Mouse (Mus musculus) MEL (cell line): ENCODE results near the gene Grsf1. TPM values are rescaled to one million over a fixed set of nuclear protein-coding genes. Genes with fewer than 3 reads are reported as not detected.
A peak's percentile ranks its signal among the peaks of the same experiment; 100 is the strongest.

ENCODE experiments used
- DNase-seq: peaks from one replicate; pipeline ENCODE4 v3.0.0; 2011; ENCODE audit warnings: low read depth, low spot score
- H3K27ac ChIP-seq: 2 replicates; pipeline ENCODE4 v1.5.1; 2012; ENCODE audit warnings: low read depth, mild to moderate bottlenecking, control low read depth, low read length, moderate library complexity; ENCODE audit not compliant: control insufficient read depth
- H3K27me3 ChIP-seq, 2 experiments: fragments of 150-350 bp in 1 of 2; sonication (generic) in 1 of 2; 2 replicates each; pipeline ENCODE4 v1.6.1; 2012; ENCODE audit warnings: low read length in 2 of 2, mild to moderate bottlenecking in 2 of 2, improper control_type of control experiment in 1 of 2, moderate library complexity in 1 of 2; ENCODE audit not compliant: insufficient read depth in 2 of 2, control insufficient read depth in 1 of 2
- H3K36me3 ChIP-seq, 2 experiments: 2 replicates each; pipeline ENCODE4 v1.6.1; 2012 to 2014; ENCODE audit warnings: low read length in 2 of 2, improper control_type of control experiment in 1 of 2, inconsistent platforms in 1 of 2, mild to moderate bottlenecking in 1 of 2; ENCODE audit not compliant: insufficient read depth in 2 of 2, control insufficient read depth in 1 of 2
- H3K4me1 ChIP-seq, 2 experiments: fragments of 150-350 bp in 1 of 2; sonication (generic) in 1 of 2; 2 replicates each; pipeline ENCODE4 v1.6.1; 2012; ENCODE audit warnings: low read length in 2 of 2, improper control_type of control experiment in 1 of 2, mild to moderate bottlenecking in 1 of 2; ENCODE audit not compliant: insufficient read depth in 2 of 2, control insufficient read depth in 1 of 2
- H3K4me3 ChIP-seq, 2 experiments: fragments of 150-350 bp in 1 of 2; sonication (generic) in 1 of 2; 2 replicates each; pipeline ENCODE4 v1.5.1; 2012; ENCODE audit warnings: low read depth in 2 of 2, low read length in 2 of 2, mild to moderate bottlenecking in 2 of 2, moderate library complexity in 2 of 2, control low read depth in 1 of 2, improper control_type of control experiment in 1 of 2; ENCODE audit not compliant: control insufficient read depth in 1 of 2, insufficient read depth in 1 of 2
- H3K79me2 ChIP-seq: 2 replicates; pipeline ENCODE4 v1.6.1; 2012; ENCODE audit warnings: mild to moderate bottlenecking, low read length, moderate library complexity; ENCODE audit not compliant: control insufficient read depth, poor library complexity, insufficient read depth
- H3K9ac ChIP-seq: 2 replicates; pipeline ENCODE4 v1.6.1; 2012; ENCODE audit warnings: low read depth, mild to moderate bottlenecking, control low read depth, low read length, moderate library complexity; ENCODE audit not compliant: control insufficient read depth, poor library complexity, severe bottlenecking
- H3K9me3 ChIP-seq: fragments of 150-350 bp; sonication (generic); replicated peaks from 2 replicates; pipeline ENCODE4 v1.6.1; 2012; ENCODE audit warnings: mild to moderate bottlenecking, low read length, improper control_type of control experiment, moderate library complexity; ENCODE audit not compliant: insufficient read depth
- BHLHE40 ChIP-seq: IDR thresholded peaks from 2 replicates; pipeline ENCODE4 v1.6.1; 2012; ENCODE audit warnings: low read depth, mild to moderate bottlenecking, inconsistent platforms, low read length, improper control_type of control experiment, borderline replicate concordance
- CHD2 ChIP-seq: IDR thresholded peaks from 2 replicates; pipeline ENCODE4 v1.6.1; 2011; ENCODE audit warnings: low read length, improper control_type of control experiment
- CTCF ChIP-seq, 3 experiments: IDR thresholded peaks in 2 of 3; conservative IDR thresholded peaks in 1 of 3; 2 replicates each; pipeline ENCODE4 v1.5.1; 2011 to 2012; ENCODE audit warnings: low read length in 3 of 3, low read depth in 2 of 3, mild to moderate bottlenecking in 2 of 3, improper control_type of control experiment in 1 of 3, inconsistent platforms in 1 of 3, mixed read lengths in 1 of 3, moderate library complexity in 1 of 3; ENCODE audit not compliant: control insufficient read depth in 1 of 3, insufficient read depth in 1 of 3, poor library complexity in 1 of 3, severe bottlenecking in 1 of 3
- E2F4 ChIP-seq: IDR thresholded peaks from 2 replicates; pipeline ENCODE4 v1.6.1; 2011; ENCODE audit warnings: low read depth, low read length, improper control_type of control experiment, borderline replicate concordance
- ELF1 ChIP-seq: IDR thresholded peaks from 2 replicates; pipeline ENCODE4 v1.6.1; 2014; ENCODE audit warnings: low read depth, mild to moderate bottlenecking, inconsistent platforms, low read length, improper control_type of control experiment, moderate library complexity
- EP300 ChIP-seq, 2 experiments: IDR thresholded peaks; 2 replicates each; pipeline ENCODE4 v1.6.1; 2011; ENCODE audit warnings: improper control_type of control experiment in 2 of 2, low read length in 2 of 2, low read depth in 1 of 2, mild to moderate bottlenecking in 1 of 2
- ETS1 ChIP-seq: IDR thresholded peaks from 2 replicates; pipeline ENCODE4 v1.6.1; 2012; ENCODE audit warnings: low read depth, mild to moderate bottlenecking, inconsistent platforms, low read length, improper control_type of control experiment, moderate library complexity
- GABPA ChIP-seq: IDR thresholded peaks from 2 replicates; pipeline ENCODE4 v1.6.1; 2012; ENCODE audit warnings: low read depth, mild to moderate bottlenecking, inconsistent platforms, low read length, improper control_type of control experiment, moderate library complexity
- GATA1 ChIP-seq: IDR thresholded peaks from 2 replicates; pipeline ENCODE4 v1.6.1; 2011; ENCODE audit warnings: low read depth, low read length, improper control_type of control experiment
- JUND ChIP-seq: IDR thresholded peaks from 2 replicates; pipeline ENCODE4 v1.6.1; 2011; ENCODE audit warnings: low read depth, mild to moderate bottlenecking, improper control_type of control experiment, low read length
- KAT2A ChIP-seq: conservative IDR thresholded peaks from 2 replicates; pipeline ENCODE4 v1.6.1; 2012; ENCODE audit warnings: low read depth, low read length, improper control_type of control experiment, inconsistent platforms
- MAX ChIP-seq: IDR thresholded peaks from 2 replicates; pipeline ENCODE4 v1.6.1; 2011; ENCODE audit warnings: low read length, improper control_type of control experiment
- MXI1 ChIP-seq: IDR thresholded peaks from 2 replicates; pipeline ENCODE4 v1.6.1; 2011; ENCODE audit warnings: mild to moderate bottlenecking, low read depth, low read length, improper control_type of control experiment
- MYC ChIP-seq: IDR thresholded peaks from 2 replicates; pipeline ENCODE4 v1.6.1; 2011; ENCODE audit warnings: low read depth, mild to moderate bottlenecking, low read length, improper control_type of control experiment, moderate library complexity
- NELFE ChIP-seq: IDR thresholded peaks from 2 replicates; pipeline ENCODE4 v1.6.1; 2011; ENCODE audit warnings: low read depth, low read length, improper control_type of control experiment
- NRF1 ChIP-seq: IDR thresholded peaks from 2 replicates; pipeline ENCODE4 v1.6.1; 2014; ENCODE audit warnings: low read depth, mild to moderate bottlenecking, inconsistent platforms, low read length, improper control_type of control experiment, moderate library complexity; ENCODE audit not compliant: poor library complexity, insufficient read depth, severe bottlenecking
- POLR2A ChIP-seq, 2 experiments: IDR thresholded peaks; 2 replicates each; pipeline ENCODE4 v1.6.1; 2011 to 2012; ENCODE audit warnings: low read length in 2 of 2, mild to moderate bottlenecking in 2 of 2, control low read depth in 1 of 2, improper control_type of control experiment in 1 of 2, low read depth in 1 of 2, moderate library complexity in 1 of 2; ENCODE audit not compliant: control insufficient read depth in 1 of 2, insufficient read depth in 1 of 2, poor library complexity in 1 of 2
- POLR2AphosphoS2 ChIP-seq: IDR thresholded peaks from 2 replicates; pipeline ENCODE4 v1.6.1; 2011; ENCODE audit warnings: low read length, improper control_type of control experiment
- POLR2AphosphoS5 ChIP-seq: IDR thresholded peaks from 2 replicates; pipeline ENCODE4 v1.6.1; 2012; ENCODE audit warnings: low read depth, borderline replicate concordance, mild to moderate bottlenecking, inconsistent platforms, low read length, moderate library complexity, mixed read lengths
- RAD21 ChIP-seq: IDR thresholded peaks from 2 replicates; pipeline ENCODE4 v1.6.1; 2011; ENCODE audit warnings: mild to moderate bottlenecking, low read depth, low read length, improper control_type of control experiment
- SIN3A ChIP-seq: IDR thresholded peaks from 2 replicates; pipeline ENCODE4 v1.6.1; 2012; ENCODE audit warnings: low read length, improper control_type of control experiment, inconsistent platforms
- SMC3 ChIP-seq: IDR thresholded peaks from 2 replicates; pipeline ENCODE4 v1.6.1; 2011; ENCODE audit warnings: low read depth, low read length, improper control_type of control experiment
- TAL1 ChIP-seq: IDR thresholded peaks from 2 replicates; pipeline ENCODE4 v1.6.1; 2012; ENCODE audit warnings: mild to moderate bottlenecking, inconsistent platforms, low read length, moderate library complexity, mixed read lengths
- TBP ChIP-seq: IDR thresholded peaks from 2 replicates; pipeline ENCODE4 v1.8.0; 2011; ENCODE audit warnings: low read depth, low read length, improper control_type of control experiment
- UBTF ChIP-seq: IDR thresholded peaks from 2 replicates; pipeline ENCODE4 v1.6.1; 2012; ENCODE audit warnings: low read depth, mild to moderate bottlenecking, inconsistent platforms, low read length, improper control_type of control experiment, moderate library complexity, borderline replicate concordance; ENCODE audit not compliant: insufficient read depth
- USF1 ChIP-seq: IDR thresholded peaks from 2 replicates; pipeline ENCODE4 v1.6.1; 2014; ENCODE audit warnings: low read depth, mild to moderate bottlenecking, inconsistent platforms, low read length, improper control_type of control experiment, moderate library complexity
- ZC3H11A ChIP-seq: IDR thresholded peaks from 2 replicates; pipeline ENCODE4 v1.6.1; 2012; ENCODE audit warnings: low read depth, mild to moderate bottlenecking, inconsistent platforms, low read length, improper control_type of control experiment
- ZMIZ1 ChIP-seq: IDR thresholded peaks from 2 replicates; pipeline ENCODE4 v1.6.1; 2012; ENCODE audit warnings: low read depth, mild to moderate bottlenecking, inconsistent platforms, low read length, improper control_type of control experiment, moderate library complexity
- polyA plus RNA-seq, 2 experiments: library from polyadenylated mRNA; stranded (reverse) in 1 of 2; unstranded in 1 of 2; fragments of >175 nt in 1 of 2; fragments of >200 nt in 1 of 2; gene quantifications; 2 replicates each; pipeline versions ENCODE4 v1.2.1 to v1.2.4; 2012; ENCODE audit warnings: low replicate concordance in 2 of 2, low read depth in 1 of 2; ENCODE audit not compliant: insufficient read length in 2 of 2, insufficient read depth in 1 of 2, missing spikeins in 1 of 2
- total RNA-seq: library from RNA; depleted of rRNA; stranded (reverse); fragments of 300-350 nt; gene quantifications from 2 replicates; pipeline ENCODE4 v1.2.3, GENCODE M21; 2012

Gene Grsf1
- total and polyA plus RNA-seq, 3 experiments: 49.4 to 62.8 TPM; not detected in 1

DNA sequence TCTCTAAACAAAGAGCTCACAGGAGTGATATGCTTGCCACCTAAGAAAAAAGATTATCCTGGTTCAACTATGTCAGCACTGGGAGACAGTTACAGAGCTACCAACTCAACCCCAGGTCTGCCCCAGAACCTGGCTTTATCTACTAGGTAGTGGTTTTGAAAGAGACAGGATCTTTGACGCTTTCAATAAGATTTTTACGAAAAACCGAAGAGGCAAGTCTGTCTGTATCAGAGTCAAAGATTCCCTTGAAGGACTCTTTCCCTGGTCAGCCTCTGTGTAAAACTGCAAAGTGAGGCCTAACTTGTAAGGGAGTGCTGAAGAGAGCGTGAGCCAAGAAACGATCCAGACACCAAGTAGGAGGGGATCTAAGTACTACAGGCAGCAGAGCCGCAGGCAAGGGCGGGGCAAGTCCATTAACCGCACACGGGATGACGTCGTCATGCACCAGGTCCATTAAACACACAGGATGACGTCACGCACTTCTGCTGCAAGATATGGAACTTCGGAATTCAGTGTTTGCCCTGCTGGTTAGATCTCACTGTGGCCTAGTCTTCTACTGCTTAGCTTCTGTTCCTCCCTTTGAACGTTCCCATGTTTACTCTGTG, 12.7 kb upstream of the Grsf1 start:
- DNase-seq: peak; percentile 96

GRCm38 (mm10) chr5:88687996-88688406, 12.0 kb upstream of the Grsf1 start:
- Histone ChIP-seq H3K9ac (peak overlapping the region; percentile 52), H3K4me1 (peaks cover 0 to 16% of the 10 kb centered on the region in 2 experiments; a peak in 2 of 4 replicates), H3K79me2 (no peaks in the 10 kb centered on the region), H3K36me3 (peaks cover 0 to 11% of the 10 kb centered on the region in 2 experiments; a peak in 2 of 4 replicates), H3K9me3 (no peaks in the 10 kb centered on the region), H3K27ac (peak overlapping the region; percentile 63), H3K4me3 (peak overlapping the region; percentile 48 to 62), H3K27me3 (no peaks in the 10 kb centered on the region)
- TF ChIP-seq RAD21 (no peak), MAX (no peak), CTCF (IDR thresholded peaks at IDR 0.05 in 2 of 3, conservative IDR thresholded peaks at IDR 0.05 in 1 of 3; ENCODE audit: control insufficient read depth in 1 of 3, insufficient read depth in 1 of 3, low read depth in 2 of 3, low read length in 3 of 3, poor library complexity in 1 of 3, severe bottlenecking in 1 of 3) (peak in 2 of 3 experiments; percentile 10 to 22; a peak in 2 of 6 replicates), ELF1 (no peak), POLR2AphosphoS5 (no peak), POLR2AphosphoS2 (no peak), TBP (peak; percentile 53; the same call in 1 of the 2 replicates), GATA1 (peak; percentile 39; the same call in 1 of the 2 replicates), ZC3H11A (no peak), KAT2A (no peak), E2F4 (no peak), SIN3A (no peak), SMC3 (0 out of 2 replicates have a peak, but pooled peaks have one; percentile 15), MXI1 (peak; percentile 53; the same call in 1 of the 2 replicates), BHLHE40 (no peak), CHD2 (no peak), ZMIZ1 (no peak), NRF1 (peak; percentile 53; the same call in 1 of the 2 replicates), USF1 (no peak), TAL1 (no peak)
- peak; percentile 77 for DNase-seq

More for the DNA sequence above, 12.7 kb upstream of the Grsf1 start:
- H3K4me3 ChIP-seq: peak overlapping the region; percentile 48 to 62
- TF ChIP-seq GATA1 (peak; percentile 17; the same call in 1 of the 2 replicates), CHD2 (no peak), SIN3A (peak; percentile 62), JUND (peak; percentile 16; the same call in 1 of the 2 replicates), NELFE (peak; percentile 34; the same call in 1 of the 2 replicates), MAX (0 out of 2 replicates have a peak, but pooled peaks have one; percentile 61), UBTF (no peak), ETS1 (peak; percentile 94), TAL1 (0 out of 2 replicates have a peak, but pooled peaks have one; percentile 9), GABPA (peak; percentile 62; the same call in 1 of the 2 replicates), POLR2A (IDR thresholded peaks at IDR 0.05; ENCODE audit: control insufficient read depth in 1 of 2, insufficient read depth in 1 of 2, low read depth in 1 of 2, low read length in 2 of 2, poor library complexity in 1 of 2) (no peak), EP300 (IDR thresholded peaks at IDR 0.05; ENCODE audit: low read depth in 1 of 2, low read length in 2 of 2) (0 out of 4 replicates have a peak, but pooled peaks of 1 of the 2 experiments have one; percentile 15), MXI1 (peak; percentile 64), RAD21 (no peak), TBP (0 out of 2 replicates have a peak, but pooled peaks have one; percentile 12), MYC (0 out of 2 replicates have a peak, but pooled peaks have one; percentile 13)
- H3K27me3 ChIP-seq: no peaks in the 10 kb centered on the region
- H3K9ac ChIP-seq: peak overlapping the region; percentile 52
- H3K79me2 ChIP-seq: no peaks in the 10 kb centered on the region
- peaks cover 0 to 16% of the 10 kb centered on the region in 2 experiments; a peak in 2 of 4 replicates for H3K4me1 ChIP-seq
- peak overlapping the region; percentile 63 for H3K27ac ChIP-seq
- no peaks in the 10 kb centered on the region for H3K9me3 ChIP-seq
- H3K36me3 ChIP-seq: peaks cover 0 to 11% of the 10 kb centered on the region in 2 experiments; a peak in 2 of 4 replicates
